Mouse (Mus musculus) heart, adult 2 months (tissue): ENCODE data around the gene Tgfb1i1.

Experiments
- CTCF ChIP-seq: fragments of 200-600 bp; IDR thresholded peaks from 2 replicates; pipeline ENCODE4 v1.8.1; 2022; ENCODE audit warnings: antibody characterized with exemption, mild to moderate bottlenecking, moderate library complexity
- EP300 ChIP-seq: fragments of 200-500 bp; IDR thresholded peaks from 2 replicates; pipeline ENCODE4 v1.6.1; 2011; ENCODE audit warnings: low read depth, low read length, control low read depth; ENCODE audit not compliant: insufficient read depth

GRCm38 (mm10) chr7:128237927-128238778 lies 8.5 kb upstream of the Tgfb1i1 start, which contains the start of gene 9130023H24Rik:
- TF ChIP-seq CTCF = peak; percentile 38
- peak; percentile 66; the same call in 1 of the 2 replicates for TF ChIP-seq EP300
